Mouse (Mus musculus) hindbrain, embryonic 16.5 days (tissue): ENCODE results near the gene Ano6. TPM values are rescaled to one million over a fixed set of nuclear protein-coding genes. Genes with fewer than 3 reads are reported as not detected.

Experiments
- ATAC-seq: fragments of 200-750 bp; cut with Nextera tagmentation; 2 replicates; pipeline ENCODE4 v1.8.0; 2017; ENCODE audit warnings: moderate TSS enrichment, moderate library complexity
- H3K27ac ChIP-seq: fragments of 300-500 bp; sonication (generic); 2 replicates; pipeline ENCODE4 v1.5.1; 2014; ENCODE audit warnings: low read depth, mild to moderate bottlenecking, control low read depth, low read length, moderate library complexity
- H3K27me3 ChIP-seq: fragments of 300-500 bp; sonication (generic); replicated peaks from 2 replicates; pipeline ENCODE4 v1.6.1; 2014; ENCODE audit warnings: low read length; ENCODE audit not compliant: control insufficient read depth, insufficient read depth
- H3K36me3 ChIP-seq: fragments of 300-500 bp; sonication (generic); 2 replicates; pipeline ENCODE4 v1.6.1; 2014; ENCODE audit warnings: mild to moderate bottlenecking, low read length, moderate library complexity, mixed read lengths; ENCODE audit not compliant: control insufficient read depth, insufficient read depth
- H3K4me1 ChIP-seq: fragments of 300-500 bp; sonication (generic); 2 replicates; pipeline ENCODE4 v1.6.1; 2014; ENCODE audit warnings: low read depth, low read length; ENCODE audit not compliant: control insufficient read depth, insufficient read depth
- H3K4me2 ChIP-seq: fragments of 300-500 bp; sonication (generic); 2 replicates; pipeline ENCODE4 v1.6.1; 2014; ENCODE audit warnings: mild to moderate bottlenecking, low read length, control low read depth, moderate library complexity
- H3K4me3 ChIP-seq: fragments of 300-500 bp; sonication (generic); 2 replicates; pipeline ENCODE4 v1.5.1; 2014; ENCODE audit warnings: mild to moderate bottlenecking, low read length, control low read depth, moderate library complexity
- H3K9ac ChIP-seq: fragments of 300-500 bp; sonication (generic); 2 replicates; pipeline ENCODE4 v1.6.1; 2014; ENCODE audit warnings: low read depth, mild to moderate bottlenecking, control low read depth, low read length, moderate library complexity
- H3K9me3 ChIP-seq: fragments of 300-500 bp; sonication (generic); 2 replicates; pipeline ENCODE4 v1.6.1; 2014; ENCODE audit warnings: mild to moderate bottlenecking, low read length, moderate library complexity; ENCODE audit not compliant: control insufficient read depth
- WGBS: fragments of 180-500 bp; shearing (Covaris S2); extraction: QIAGEN DNeasy Blood & Tissue Kit; methylation state at CpG from one replicate; pipeline ENCODE4 v1.1.7; 2014; 5-methylcytosine and 5-hydroxymethylcytosine counted together
- polyA plus RNA-seq: library from polyadenylated mRNA; unstranded; fragments of >200 nt; fragmentation: Nextera tagmentation; extraction: Ambion mirVana; gene quantifications from 2 replicates; pipeline ENCODE4 v1.2.1, GENCODE M21; 2015

Gene Ano6
- polyA plus RNA-seq, 1 experiment from 2014 or later, result 25.0 TPM

DNA sequence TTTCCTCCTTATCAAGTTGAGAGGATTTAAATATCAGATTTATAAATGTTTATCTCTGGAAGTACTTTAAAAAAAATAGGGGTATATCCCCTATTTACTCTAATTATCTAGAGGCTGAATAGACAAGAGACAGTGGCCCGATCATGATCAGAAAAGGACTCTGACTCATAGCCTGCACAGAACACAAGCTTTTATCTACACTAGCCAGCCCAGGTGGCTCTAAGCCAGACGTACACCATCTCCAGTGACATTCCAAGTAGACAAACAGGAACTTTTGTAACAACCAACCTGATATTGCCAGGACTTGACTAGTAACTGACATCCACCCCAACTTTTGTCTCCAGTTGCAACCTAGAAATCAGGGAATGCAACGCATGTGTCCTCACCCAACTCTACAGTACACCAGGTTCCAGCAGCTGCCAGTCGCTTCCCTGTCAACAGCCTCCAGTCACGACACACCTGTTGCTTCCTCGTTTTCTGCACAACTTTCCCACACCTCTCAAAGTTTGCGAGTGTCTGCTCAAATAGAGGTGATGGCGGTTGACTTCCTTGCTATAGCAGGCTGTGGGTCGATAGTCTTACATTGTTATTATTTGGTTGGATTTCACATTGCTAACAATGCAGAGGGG lies 199.0 kb downstream of the Ano6 start:
- 90% methylated on average over 9 of the region's 9 CpGs for WGBS
- H3K4me2 ChIP-seq, result no peak overlapping the region
- H3K27me3 ChIP-seq, result no peaks in the 10 kb centered on the region
- H3K9ac ChIP-seq, result no peak overlapping the region
- ATAC-seq, result no peak
- H3K9me3 ChIP-seq, result peaks cover 2% of the 10 kb centered on the region; the same call in 1 of the 2 replicates
- H3K27ac ChIP-seq, result no peak overlapping the region
- H3K4me1 ChIP-seq, result no peaks in the 10 kb centered on the region
- H3K4me3 ChIP-seq, result no peak overlapping the region
- no peaks in the 10 kb centered on the region for H3K36me3 ChIP-seq

DNA sequence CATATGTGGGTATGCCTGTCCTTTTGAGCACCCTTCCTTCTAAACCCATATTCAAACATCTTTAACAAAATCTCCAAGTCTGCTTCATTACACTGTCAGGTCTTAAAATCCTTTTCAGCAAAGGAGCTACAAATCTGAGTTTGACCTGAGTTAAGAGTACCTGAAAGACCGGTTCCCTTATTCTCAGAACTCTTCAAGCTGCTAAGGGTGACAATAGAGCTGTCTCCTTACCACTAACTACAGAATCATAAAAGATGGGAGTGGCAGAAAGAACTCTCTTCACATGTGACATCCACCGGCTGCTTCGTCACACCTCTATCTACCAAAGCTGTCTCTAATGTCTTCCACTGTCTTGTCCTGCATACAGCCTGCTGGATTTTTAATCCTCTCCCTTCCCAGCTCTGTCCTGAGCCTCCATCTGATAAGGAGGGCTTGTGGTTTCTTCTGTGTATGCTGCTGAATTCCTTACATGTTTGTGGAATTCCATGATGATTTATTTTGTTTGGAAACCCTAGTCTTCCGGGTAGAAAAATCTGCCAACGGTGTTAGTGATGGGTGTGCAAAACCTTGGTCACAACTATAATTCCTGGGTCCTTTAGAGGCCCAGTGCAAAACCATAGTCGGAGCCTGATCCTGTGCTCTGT lies 212.4 kb downstream of the Ano6 start:
- 88% methylated on average over 6 of the region's 6 CpGs for WGBS
- Histone ChIP-seq H3K27ac (no peak overlapping the region), H3K36me3 (no peaks in the 10 kb centered on the region), H3K4me3 (no peak overlapping the region), H3K4me2 (no peak overlapping the region), H3K9ac (no peak overlapping the region), H3K27me3 (no peaks in the 10 kb centered on the region), H3K4me1 (no peaks in the 10 kb centered on the region), H3K9me3 (no peaks in the 10 kb centered on the region)
- no peak for ATAC-seq

- Histone ChIP-seq H3K36me3 (no peaks in the 10 kb centered on the region), H3K27ac (no peak overlapping the region), H3K4me1 (peaks cover 3% of the 10 kb centered on the region; the same call in 1 of the 2 replicates), H3K9ac (no peak overlapping the region), H3K27me3 (no peaks in the 10 kb centered on the region), H3K4me3 (no peak overlapping the region), H3K9me3 (no peaks in the 10 kb centered on the region; the same call in 1 of the 2 replicates), H3K4me2 (no peak overlapping the region)
- WGBS, result 87% methylated on average over 16 of the region's 16 CpGs
- ATAC-seq, result no peak
Observed at GRCm38 (mm10) chr15:96011640-96012390, 221.2 kb downstream of the Ano6 start.

GRCm38 (mm10) chr15:96012391-96012775 lies 221.7 kb downstream of the Ano6 start:
- WGBS, result 28% methylated on average over 8 of the region's 8 CpGs
- peak overlapping the region; percentile 11; the same call in 1 of the 2 replicates for H3K9ac ChIP-seq
- no peaks in the 10 kb centered on the region for H3K36me3 ChIP-seq
- H3K4me1 ChIP-seq, result peaks cover 3% of the 10 kb centered on the region; the same call in 1 of the 2 replicates
- peak overlapping the region; percentile 36; the same call in 1 of the 2 replicates for H3K27ac ChIP-seq
- H3K4me3 ChIP-seq, result no peak overlapping the region
- peak; percentile 92 for ATAC-seq
- peak overlapping the region; percentile 19; the same call in 1 of the 2 replicates for H3K4me2 ChIP-seq
- H3K27me3 ChIP-seq, result no peaks in the 10 kb centered on the region
- H3K9me3 ChIP-seq, result peaks cover 2% of the 10 kb centered on the region; the same call in 1 of the 2 replicates

GRCm38 (mm10) chr15:96014501-96014900 lies 223.9 kb downstream of the Ano6 start:
- no peak overlapping the region for H3K9ac ChIP-seq
- no peak for ATAC-seq
- 97% methylated on average over 4 of the region's 4 CpGs for WGBS
- no peaks in the 10 kb centered on the region for H3K27me3 ChIP-seq
- H3K4me1 ChIP-seq, result peaks cover 3% of the 10 kb centered on the region; the same call in 1 of the 2 replicates
- H3K27ac ChIP-seq, result no peak overlapping the region
- no peaks in the 10 kb centered on the region for H3K36me3 ChIP-seq
- H3K4me2 ChIP-seq, result no peak overlapping the region
- H3K4me3 ChIP-seq, result no peak overlapping the region
- peaks cover 2% of the 10 kb centered on the region; the same call in 1 of the 2 replicates for H3K9me3 ChIP-seq

GRCm38 (mm10) chr15:96020465-96020864 lies 229.8 kb downstream of the Ano6 start:
- ATAC-seq, result no peak
- no peak overlapping the region for H3K27ac ChIP-seq

DNA sequence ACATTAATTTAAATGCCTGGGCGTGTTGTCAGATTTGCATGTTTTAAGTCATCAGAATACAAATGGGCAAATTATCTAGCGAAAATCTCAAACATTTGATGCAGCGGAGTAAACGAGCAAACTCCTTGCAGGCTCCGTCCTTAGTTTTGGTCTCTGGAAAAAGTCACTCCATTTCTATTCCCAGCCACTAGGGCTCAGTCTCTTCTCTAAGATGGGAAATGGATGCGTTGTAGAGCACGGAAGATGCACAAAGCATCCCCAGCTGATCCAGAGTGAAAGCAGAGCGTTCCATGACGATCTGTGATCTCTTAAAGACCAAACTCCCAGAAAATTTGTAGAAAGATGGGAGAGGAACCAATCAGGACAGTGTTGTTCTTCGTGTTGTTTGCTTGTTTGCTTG lies 230.9 kb downstream of the Ano6 start:
- no peaks in the 10 kb centered on the region for H3K36me3 ChIP-seq
- no peak overlapping the region for H3K27ac ChIP-seq
- WGBS, result 42% methylated on average over 10 of the region's 10 CpGs
- no peak for ATAC-seq
- 0 out of 2 replicates have a peak, but pooled peaks cover 2% of the 10 kb centered on the region for H3K9me3 ChIP-seq
- H3K4me2 ChIP-seq, result no peak overlapping the region
- H3K4me3 ChIP-seq, result no peak overlapping the region
- no peak overlapping the region for H3K9ac ChIP-seq
- no peaks in the 10 kb centered on the region for H3K4me1 ChIP-seq
- no peaks in the 10 kb centered on the region for H3K27me3 ChIP-seq

More at GRCm38 (mm10) chr15:96020465-96020864, 229.8 kb downstream of the Ano6 start:
- H3K4me2 ChIP-seq, result no peak overlapping the region
- H3K9ac ChIP-seq, result no peak overlapping the region
- H3K9me3 ChIP-seq, result peaks cover 2% of the 10 kb centered on the region; the same call in 1 of the 2 replicates
- no peaks in the 10 kb centered on the region for H3K27me3 ChIP-seq
- no peak overlapping the region for H3K4me3 ChIP-seq
- WGBS, result 91% methylated on average over 3 of the region's 3 CpGs
- no peaks in the 10 kb centered on the region for H3K36me3 ChIP-seq
- H3K4me1 ChIP-seq, result no peaks in the 10 kb centered on the region
